Mouse (Mus musculus) forebrain, embryonic 10.5 days (tissue): ENCODE results near the gene Rps10. TPM values are rescaled to one million over a fixed set of nuclear protein-coding genes. Genes with fewer than 3 reads are reported as not detected.
"Not testable (repeated sequence)": the region's sequence is repeated elsewhere in the genome, so short reads cannot be mapped to it uniquely, and the experiment has no call there.

Experiments
- DNase-seq: peaks from one replicate; pipeline ENCODE4 v3.0.0-alpha.2; 2017; ENCODE audit warnings: low spot score; ENCODE audit errors: extremely low spot score
- H3K27ac ChIP-seq: fragments of 300-500 bp; sonication (generic); 2 replicates; pipeline ENCODE4 v1.5.1; 2016; ENCODE audit warnings: mild to moderate bottlenecking
- H3K27me3 ChIP-seq: fragments of 300-500 bp; sonication (generic); 2 replicates; pipeline ENCODE4 v1.6.1; 2016; ENCODE audit warnings: mild to moderate bottlenecking; ENCODE audit not compliant: poor library complexity, severe bottlenecking
- H3K36me3 ChIP-seq: fragments of 300-500 bp; sonication (generic); replicated peaks from 2 replicates; pipeline ENCODE4 v1.6.1; 2016; ENCODE audit warnings: mild to moderate bottlenecking, moderate library complexity
- H3K4me1 ChIP-seq: fragments of 300-500 bp; sonication (generic); 2 replicates; pipeline ENCODE4 v1.6.1; 2016
- H3K4me3 ChIP-seq: fragments of 300-500 bp; sonication (generic); 2 replicates; pipeline ENCODE4 v1.5.1; 2016; ENCODE audit warnings: mild to moderate bottlenecking, moderate library complexity
- H3K9me3 ChIP-seq: fragments of 300-500 bp; sonication (generic); 2 replicates; pipeline ENCODE4 v1.6.1; 2016; ENCODE audit warnings: mild to moderate bottlenecking, moderate library complexity
- WGBS: fragments of 180-500 bp; shearing (Covaris S2); methylation state at CpG from one replicate; pipeline ENCODE4 v1.1.7; 2016; 5-methylcytosine and 5-hydroxymethylcytosine counted together
- polyA plus RNA-seq: library from polyadenylated mRNA; unstranded; fragments of >200 nt; fragmentation: Nextera tagmentation; extraction: Ambion mirVana; gene quantifications from 2 replicates; pipeline ENCODE4 v1.2.1, GENCODE M21; 2016

The Rps10 gene
- polyA plus RNA-seq, 1 experiment from 2014 or later: 934 TPM

DNA sequence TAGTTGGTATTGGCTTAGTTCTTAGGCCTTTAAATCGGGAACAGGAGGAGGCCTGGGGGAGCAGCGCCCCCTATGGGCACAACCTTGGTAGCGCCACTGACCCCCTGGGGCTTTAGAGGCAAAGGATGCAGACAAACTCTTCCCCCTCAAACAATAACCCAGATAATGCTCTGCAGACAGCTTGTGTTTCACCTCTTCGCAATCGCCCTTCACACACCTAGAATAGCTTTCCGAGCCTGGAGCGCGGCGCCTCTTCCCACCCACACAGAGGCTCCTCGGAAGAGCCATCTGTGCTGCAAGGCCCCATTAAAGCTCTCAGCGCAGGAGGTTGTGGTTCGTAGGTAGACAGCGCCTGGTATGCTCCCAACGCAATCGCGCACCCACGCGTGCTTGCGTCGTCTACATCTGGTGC, 2.5 kb upstream of the Rps10 start:
- 72% methylated on average over 20 of the region's 20 CpGs for WGBS
- H3K4me3 ChIP-seq: no peak overlapping the region
- H3K27me3 ChIP-seq: no peaks in the 10 kb centered on the region
- no peak overlapping the region for H3K27ac ChIP-seq
- H3K4me1 ChIP-seq: peaks cover 31% of the 10 kb centered on the region
- H3K9me3 ChIP-seq: no peaks in the 10 kb centered on the region
- DNase-seq: no peak
- peaks cover 6% of the 10 kb centered on the region for H3K36me3 ChIP-seq

DNA sequence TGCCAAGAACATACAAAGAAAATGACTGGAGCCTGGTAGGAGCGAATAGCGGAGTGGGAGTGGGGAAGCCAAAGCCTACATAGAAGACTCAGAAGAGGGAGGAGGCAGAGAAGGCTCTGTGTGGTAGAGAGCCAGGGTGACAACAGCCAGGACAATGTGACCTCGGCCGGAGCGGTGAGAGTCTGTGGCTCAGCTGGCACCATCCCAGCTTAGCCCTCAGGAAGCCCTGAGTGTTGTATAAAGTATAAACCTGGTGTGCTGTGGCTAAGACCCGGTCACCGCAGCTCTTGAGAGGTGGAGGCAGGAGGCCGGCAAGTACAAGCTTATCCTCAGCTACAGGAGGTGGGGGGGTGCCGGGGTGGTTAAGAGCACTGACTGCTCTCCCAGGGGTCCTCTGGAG, 864 bp upstream of the Rps10 start:
- WGBS: 81% methylated on average over 9 of the region's 9 CpGs
- no peak for DNase-seq
- peak overlapping the region; percentile 25; the same call in 1 of the 2 replicates for H3K27ac ChIP-seq
- H3K4me3 ChIP-seq: no peak overlapping the region
- no peaks in the 10 kb centered on the region for H3K27me3 ChIP-seq
- no peaks in the 10 kb centered on the region for H3K9me3 ChIP-seq
- peaks cover 38% of the 10 kb centered on the region for H3K4me1 ChIP-seq
- H3K36me3 ChIP-seq: peaks cover 22% of the 10 kb centered on the region

DNA sequence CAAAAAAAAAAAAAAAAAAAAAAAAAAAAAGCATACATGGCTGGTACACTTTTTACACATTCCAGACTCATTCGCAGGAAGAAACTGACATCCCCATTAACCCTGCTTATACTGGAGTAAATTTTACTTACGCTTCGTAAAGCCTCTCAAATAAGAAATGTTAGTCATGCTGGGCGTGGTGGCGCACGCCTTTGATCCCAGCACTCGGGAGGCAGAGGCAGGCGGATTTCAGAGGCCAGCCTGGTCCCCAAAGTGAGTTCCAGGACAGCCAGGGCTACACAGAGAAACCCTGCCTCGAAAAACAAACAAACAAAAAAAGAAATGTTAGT, 930 bp downstream of the Rps10 start:
- H3K9me3 ChIP-seq, DNase-seq, H3K27me3 ChIP-seq: not testable (repeated sequence)
- H3K4me3 ChIP-seq: peak overlapping the region; percentile 100
- H3K4me1 ChIP-seq: peaks cover 51% of the 10 kb centered on the region
- H3K27ac ChIP-seq: peak overlapping the region; percentile 98
- 57% methylated on average over 9 of the region's 9 CpGs for WGBS
- H3K36me3 ChIP-seq: peaks cover 40% of the 10 kb centered on the region

DNA sequence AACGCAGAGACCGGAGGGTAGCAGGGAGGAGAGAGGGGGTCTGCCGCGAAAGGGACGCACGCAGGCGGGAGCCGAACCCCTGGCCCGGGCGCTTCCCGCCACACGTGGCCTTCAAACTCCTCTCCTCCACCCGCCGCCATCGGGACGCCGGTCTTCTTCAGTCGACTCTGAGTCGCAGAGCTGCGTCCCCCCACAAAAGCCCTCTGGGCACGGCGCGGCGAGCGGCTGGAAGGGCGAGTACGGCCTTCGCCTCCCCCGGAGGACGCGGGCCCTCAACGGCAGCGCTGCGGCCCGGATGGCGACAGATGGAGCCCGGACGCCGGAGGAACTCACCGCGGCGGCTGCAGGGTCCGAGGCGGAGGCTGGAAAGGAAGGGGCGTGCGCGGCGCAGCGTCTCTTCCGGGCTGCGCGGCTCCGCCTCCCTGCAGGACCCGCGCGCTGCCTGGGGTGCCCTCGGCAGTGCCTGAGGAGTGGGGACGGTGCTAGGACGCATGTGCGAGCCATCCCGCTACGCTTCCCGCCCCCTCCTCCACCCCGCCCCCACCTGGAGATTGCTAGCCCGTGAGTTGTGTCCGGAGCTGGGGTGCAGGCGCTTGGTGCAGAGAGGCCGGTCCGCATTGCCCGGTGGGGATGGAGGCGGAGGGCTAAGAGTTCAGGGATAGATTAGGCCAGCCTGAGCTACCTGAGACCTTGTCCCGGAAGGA, 1.4 kb downstream of the Rps10 start, which contains the start of gene RPS10-NUDT3:
Gene RPS10-NUDT3, minus strand, starts transcription at position 352 of the 704 bp plus-strand sequence.
- Histone ChIP-seq H3K27ac (peak within 1 kb of the TSS; percentile 98), H3K36me3 (peaks cover 45% of the 10 kb centered on the region), H3K27me3 (no peaks in the 10 kb centered on the region), H3K4me3 (peak within 1 kb of the TSS; percentile 100), H3K4me1 (peaks cover 51% of the 10 kb centered on the region), H3K9me3 (no peaks in the 10 kb centered on the region)
- under 1% methylated on average over 72 of the region's 72 CpGs for WGBS
- DNase-seq: peak; percentile 91

DNA sequence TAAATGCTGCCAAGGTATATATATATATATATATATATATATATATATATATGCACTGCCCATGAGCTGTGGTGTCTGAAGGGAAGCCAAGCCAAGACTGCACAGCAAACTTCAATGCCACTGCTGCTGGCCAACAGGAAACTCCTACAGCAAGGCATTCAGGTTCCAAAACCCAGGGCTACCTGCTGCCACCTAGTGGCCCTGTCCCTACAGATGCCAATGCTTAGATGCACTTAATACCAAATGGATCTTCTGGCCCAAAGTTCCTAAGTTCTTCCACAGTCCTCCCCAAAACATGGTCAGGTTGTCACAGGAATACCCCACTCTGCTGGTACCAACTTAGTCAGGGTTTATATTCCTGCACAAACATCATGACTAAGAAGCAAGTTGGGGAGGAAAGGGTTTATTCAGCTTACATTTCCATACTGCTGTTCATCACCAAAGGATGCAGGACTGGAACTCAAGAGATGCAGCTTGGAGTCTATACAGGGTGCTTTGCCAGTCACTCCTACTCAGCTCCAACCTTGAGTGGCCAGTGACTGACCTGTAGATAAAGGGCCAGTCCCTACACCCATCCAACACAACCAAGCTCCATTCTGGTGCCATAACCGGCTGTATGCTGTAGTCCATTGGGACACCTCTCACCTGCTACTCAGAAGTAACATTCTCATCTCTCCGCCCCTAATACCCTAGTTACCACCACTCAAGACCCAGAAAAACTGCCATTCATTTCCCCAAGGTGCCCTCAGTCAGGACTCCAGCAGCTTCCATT, 7.0 kb downstream of the Rps10 start:
- no peaks in the 10 kb centered on the region for H3K27me3 ChIP-seq
- H3K4me1 ChIP-seq: peaks cover 51% of the 10 kb centered on the region
- H3K36me3 ChIP-seq: peaks cover 60% of the 10 kb centered on the region
- H3K27ac ChIP-seq: no peak overlapping the region
- H3K9me3 ChIP-seq: no peaks in the 10 kb centered on the region
- H3K4me3 ChIP-seq: no peak overlapping the region
- peak; percentile 70 for DNase-seq
- WGBS: 72% methylated on average over 2 of the region's 2 CpGs

DNA sequence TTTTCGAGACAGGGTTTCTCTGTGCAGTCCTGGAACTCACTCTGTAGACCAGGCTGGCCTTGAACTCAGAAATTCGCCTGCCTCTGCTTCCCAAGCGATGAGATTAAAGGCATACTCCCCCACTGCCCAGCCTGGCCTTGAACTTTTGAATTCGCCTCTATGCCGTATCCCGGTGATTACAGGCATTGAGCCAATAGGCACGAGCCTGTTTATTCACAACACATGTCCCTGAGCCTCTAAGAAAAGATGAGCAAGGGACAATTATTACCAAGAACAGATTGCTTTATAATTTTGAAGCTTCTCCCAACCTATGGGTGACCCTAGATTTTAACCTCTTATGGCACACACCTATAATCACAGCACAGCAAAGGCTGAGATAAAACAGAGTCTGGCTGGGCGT, 8.1 kb downstream of the Rps10 start:
- Histone ChIP-seq H3K9me3 (no peaks in the 10 kb centered on the region), H3K36me3 (peaks cover 49% of the 10 kb centered on the region), H3K27me3 (no peaks in the 10 kb centered on the region), H3K27ac (no peak overlapping the region), H3K4me1 (peaks cover 51% of the 10 kb centered on the region), H3K4me3 (no peak overlapping the region)
- WGBS: 89% methylated on average over 8 of the region's 8 CpGs
- DNase-seq: no peak

DNA sequence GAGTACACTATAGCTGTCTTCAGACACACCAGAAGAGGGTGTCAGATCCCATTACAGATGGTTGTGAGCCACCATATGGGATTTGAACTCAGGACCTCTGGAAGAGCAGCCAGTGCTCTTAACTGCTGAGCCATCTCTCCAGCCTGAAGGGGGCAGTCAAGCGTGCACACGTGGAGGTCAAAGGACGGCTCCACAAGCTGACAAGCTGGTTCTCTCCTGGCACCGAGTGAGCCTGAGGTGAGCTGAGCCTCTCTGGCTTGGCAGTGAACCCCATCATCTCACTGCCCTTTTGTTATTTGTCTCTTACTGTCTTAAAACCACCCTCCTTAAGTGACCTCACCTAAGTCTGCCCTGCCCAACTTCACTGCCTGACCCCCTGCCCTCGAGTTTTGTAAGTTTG, 9.0 kb downstream of the Rps10 start:
- Histone ChIP-seq H3K4me1 (peaks cover 43% of the 10 kb centered on the region), H3K9me3 (no peaks in the 10 kb centered on the region), H3K27ac (no peak overlapping the region), H3K36me3 (peaks cover 40% of the 10 kb centered on the region), H3K27me3 (no peaks in the 10 kb centered on the region), H3K4me3 (no peak overlapping the region)
- DNase-seq: no peak
- 49% methylated on average over 5 of the region's 5 CpGs for WGBS

DNA sequence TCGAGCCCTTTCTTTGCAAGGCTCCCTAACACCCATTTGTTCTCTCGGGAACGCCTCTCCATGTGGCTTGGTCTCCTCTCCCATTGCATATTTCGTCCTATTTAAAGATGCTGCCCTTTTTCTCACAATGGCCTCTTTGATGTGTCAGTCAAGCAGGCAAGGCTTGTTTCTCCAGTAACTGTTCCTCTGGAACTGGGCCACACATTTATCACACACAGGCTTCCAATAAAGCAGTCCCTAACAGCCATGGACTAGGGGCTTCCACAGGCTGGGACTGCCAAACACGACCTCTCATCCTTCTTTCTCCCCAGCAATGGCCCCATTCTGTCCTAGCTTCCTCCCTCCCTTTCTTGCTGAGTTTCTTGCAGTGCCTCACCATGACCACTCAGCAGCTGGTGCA, 9.8 kb downstream of the Rps10 start:
- DNase-seq: no peak
- no peaks in the 10 kb centered on the region for H3K27me3 ChIP-seq
- WGBS: 30% methylated on average over 5 of the region's 5 CpGs
- H3K36me3 ChIP-seq: peaks cover 32% of the 10 kb centered on the region
- no peak overlapping the region for H3K4me3 ChIP-seq
- peak overlapping the region; percentile 53; the same call in 1 of the 2 replicates for H3K27ac ChIP-seq
- H3K9me3 ChIP-seq: no peaks in the 10 kb centered on the region
- H3K4me1 ChIP-seq: peaks cover 40% of the 10 kb centered on the region

DNA sequence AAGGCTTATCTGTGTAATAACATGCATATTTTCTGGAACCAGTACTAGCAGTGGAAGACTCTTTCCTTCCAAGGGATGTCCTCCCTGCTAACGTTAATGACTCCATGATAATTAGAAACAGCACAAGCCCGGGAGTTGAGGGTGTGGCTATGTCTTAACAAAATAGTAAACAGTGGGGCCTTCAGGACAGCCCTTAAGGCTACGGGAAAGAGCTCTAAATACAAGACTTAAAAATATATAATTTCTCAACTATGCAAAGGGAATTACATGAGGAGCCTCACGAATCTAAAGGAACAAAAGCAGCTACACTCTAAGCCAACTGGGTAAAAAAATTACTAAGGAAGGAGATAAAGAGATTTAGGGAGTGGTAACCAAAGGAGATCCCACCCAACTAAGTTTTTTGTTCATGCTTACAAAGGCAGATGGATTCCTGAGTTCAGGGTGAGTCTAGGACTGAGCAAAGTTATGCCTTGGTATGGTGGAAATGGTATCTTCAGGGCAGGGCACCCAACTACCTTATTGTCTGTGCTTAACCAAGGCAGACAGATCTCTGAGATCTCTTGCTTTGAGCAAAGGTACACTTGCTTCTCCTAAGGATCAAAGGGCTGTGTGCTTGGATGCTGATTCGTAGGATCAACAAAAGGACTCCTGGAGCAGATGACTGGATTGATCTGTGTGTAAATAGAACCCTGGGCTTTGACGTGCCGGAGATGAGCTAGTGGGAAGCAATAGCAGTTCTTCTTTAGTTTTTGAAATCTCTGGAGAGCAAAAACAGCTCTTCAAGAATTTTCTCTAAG, 10.8 kb downstream of the Rps10 start:
- Histone ChIP-seq H3K27ac (no peak overlapping the region; the same call in 1 of the 2 replicates), H3K4me1 (peaks cover 43% of the 10 kb centered on the region), H3K4me3 (no peak overlapping the region), H3K36me3 (peaks cover 22% of the 10 kb centered on the region), H3K27me3 (no peaks in the 10 kb centered on the region), H3K9me3 (no peaks in the 10 kb centered on the region)
- WGBS: 41% methylated on average over 7 of the region's 7 CpGs
- no peak for DNase-seq

DNA sequence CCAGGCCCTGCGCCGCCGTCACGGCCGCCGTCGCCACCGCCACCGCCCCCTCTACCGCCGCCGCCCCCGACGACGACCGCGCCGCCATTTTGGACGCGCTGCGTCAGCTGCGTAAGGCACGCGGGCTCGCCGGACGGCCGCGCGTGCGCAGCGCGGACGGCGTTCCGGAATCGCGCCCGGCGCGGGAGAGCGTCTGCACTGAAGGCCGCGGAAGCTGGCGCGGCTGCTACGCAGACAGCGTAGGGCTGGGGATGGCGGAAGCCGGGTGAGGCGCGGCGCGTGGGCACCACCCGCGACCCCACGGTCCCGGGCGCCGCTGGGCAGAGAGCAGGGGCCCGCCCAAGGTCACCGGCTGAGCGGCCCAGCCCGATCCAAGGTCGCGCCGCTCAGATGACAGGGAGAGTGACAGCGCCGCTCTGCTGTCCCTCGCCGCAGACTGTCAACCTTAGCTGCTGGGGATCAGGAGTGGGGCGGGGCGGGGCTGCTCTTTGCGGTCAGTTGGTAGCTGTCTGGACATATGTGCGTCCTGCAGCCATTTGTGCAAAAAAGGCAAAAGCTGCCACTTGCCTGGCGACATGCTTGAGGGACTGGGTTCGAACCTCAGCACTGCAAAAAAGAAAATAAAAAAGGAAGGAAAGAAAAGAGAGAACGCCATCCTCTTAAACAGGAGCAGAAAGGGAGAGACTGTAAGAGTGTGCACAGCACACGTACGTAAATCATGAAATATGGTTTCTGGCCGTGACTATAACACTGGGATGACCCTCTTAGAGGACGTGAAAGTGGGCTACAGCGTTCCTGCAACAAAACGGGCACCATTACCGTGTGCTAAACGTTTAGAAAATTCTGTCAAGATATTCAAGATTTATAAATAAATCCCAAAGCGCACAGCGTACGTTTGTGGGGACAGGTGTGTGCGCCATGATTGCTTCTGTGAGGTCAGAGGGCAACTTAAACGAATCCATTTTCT, 12.8 kb downstream of the Rps10 start, which contains the start of gene Nudt3:
Gene Nudt3, minus strand, starts transcription at position 136 of the 967 bp plus-strand sequence.
- peaks cover 51% of the 10 kb centered on the region for H3K4me1 ChIP-seq
- H3K27ac ChIP-seq: peak within 1 kb of the TSS; percentile 100

DNA sequence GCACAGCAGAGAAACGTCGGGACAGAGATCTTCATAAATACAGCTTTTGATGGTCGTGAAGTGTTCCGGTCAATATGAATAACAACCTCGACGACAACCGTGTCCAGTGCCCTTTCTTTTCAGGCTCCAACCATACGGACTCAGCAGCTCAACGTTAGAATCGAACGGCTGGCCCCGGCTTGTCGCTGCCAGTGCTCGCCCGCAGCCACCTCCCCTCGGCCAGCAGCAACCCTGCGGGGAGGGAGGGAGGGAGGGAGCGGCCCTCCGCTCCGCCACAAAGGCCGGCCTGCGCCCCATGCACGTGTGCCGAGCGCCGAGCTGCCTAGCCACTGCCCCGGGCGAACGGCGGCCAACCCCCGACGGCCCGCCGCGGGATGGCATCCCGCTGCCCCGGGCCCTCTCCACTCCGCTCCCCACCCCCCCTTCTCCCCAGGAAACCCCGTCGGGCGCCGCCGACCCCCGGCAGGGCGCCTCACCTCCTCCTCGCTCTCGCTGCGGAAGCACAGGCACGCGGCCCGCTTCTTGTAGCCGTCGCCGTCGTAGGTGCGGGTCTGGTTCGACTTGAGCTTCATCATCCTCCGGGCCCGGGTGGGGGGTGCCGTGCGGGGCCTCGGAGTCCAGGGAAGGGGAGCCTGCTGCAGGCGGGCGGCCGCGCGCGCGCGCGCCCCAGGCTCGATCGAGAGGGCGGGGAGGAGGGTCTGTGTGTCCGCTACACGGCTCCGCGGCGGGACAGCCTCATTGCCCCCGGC, 13.7 kb downstream of the Rps10 start:
- Histone ChIP-seq H3K4me3 (peak overlapping the region; percentile 94), H3K36me3 (peaks cover 26% of the 10 kb centered on the region), H3K4me1 (peaks cover 51% of the 10 kb centered on the region), H3K9me3 (peaks cover 11% of the 10 kb centered on the region), H3K27me3 (no peaks in the 10 kb centered on the region), H3K27ac (peak overlapping the region; percentile 100)
- under 1% methylated on average over 79 of the region's 80 CpGs for WGBS
- peak; percentile 69 for DNase-seq

More for the DNA sequence above, 12.8 kb downstream of the Rps10 start, which contains the start of gene Nudt3:
- peak; percentile 85 for DNase-seq
- Histone ChIP-seq H3K4me3 (peak within 1 kb of the TSS; percentile 94), H3K36me3 (peaks cover 21% of the 10 kb centered on the region), H3K9me3 (0 out of 2 replicates have a peak, but pooled peaks cover 3% of the 10 kb centered on the region), H3K27me3 (no peaks in the 10 kb centered on the region)
- whole genome bisulfite sequencing: 9% methylated on average over 91 of the region's 91 CpGs
